Mouse (Mus musculus): ENCODE data around the gene Macrod2.

GRCm38 (mm10) chr2:140847817-140848428 is 452.8 kb downstream of the Macrod2 start:
- TF ChIP-seq MAX (IDR thresholded peaks at IDR 0.05) (no peak), CTCF (IDR thresholded peaks at IDR 0.05; ENCODE audit: control insufficient read depth, insufficient read depth, insufficient read length) (no peak), MYOG (IDR thresholded peaks at IDR 0.05; ENCODE audit: control insufficient read depth, extremely low read depth, insufficient read length) (no peak), CEBPB (IDR thresholded peaks at IDR 0.05; ENCODE audit: low read depth) (no peak)

All from C2C12 (cell line).